Mouse (Mus musculus) T-helper 1 cell (primary cell): Measurements from ENCODE around the gene Map1b.

Experiments used
- in situ Hi-C: fragments of 300-600 bp; cut with MboI, MseI; formaldehyde crosslinking; loops from one replicate; pipeline ENCODE4 v1.15.1; 2025; ENCODE audit warnings: high pct_unique_total_duplicates

Map1b gene

DNA sequence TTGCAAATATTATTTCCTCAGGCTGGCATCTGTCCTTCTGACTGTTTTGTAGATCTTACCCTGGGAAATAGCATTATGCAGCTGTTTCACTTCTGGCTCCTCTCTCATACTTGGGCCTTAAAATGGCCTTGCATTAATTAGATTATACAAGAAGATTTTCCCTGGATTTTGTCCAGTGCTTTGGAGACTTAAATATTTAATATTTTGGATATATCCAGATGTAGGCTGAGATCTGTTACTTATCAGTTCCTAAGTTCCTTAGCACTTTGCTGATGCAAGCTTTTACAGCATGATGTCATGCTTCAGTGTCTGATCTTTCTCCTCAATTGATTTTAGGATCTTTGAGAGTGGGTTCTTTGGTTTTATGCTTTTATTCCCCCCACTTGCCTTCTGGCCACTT, 11.6 kb upstream of the Map1b start:
- in situ Hi-C loops = no loop called here

DNA sequence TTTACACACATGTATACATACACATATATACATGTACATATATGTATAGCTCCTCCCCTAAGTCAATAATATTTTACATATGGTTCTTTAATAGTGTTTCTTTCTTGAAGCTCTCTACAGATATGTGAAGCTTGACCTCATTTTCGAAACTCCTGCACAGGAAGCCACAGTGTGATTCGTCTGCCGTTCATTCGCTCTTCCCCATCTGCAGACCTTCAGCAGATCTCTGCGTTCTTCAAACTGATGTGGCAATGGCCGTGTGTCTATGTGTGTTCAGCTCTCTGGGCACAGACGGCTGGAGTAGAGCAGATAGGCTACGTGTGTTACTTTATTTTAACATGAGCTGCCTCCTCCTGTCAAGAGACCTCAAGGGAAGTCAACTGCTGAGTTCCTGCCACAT, 9.2 kb upstream of the Map1b start:
- in situ Hi-C loops = no loop called here

DNA sequence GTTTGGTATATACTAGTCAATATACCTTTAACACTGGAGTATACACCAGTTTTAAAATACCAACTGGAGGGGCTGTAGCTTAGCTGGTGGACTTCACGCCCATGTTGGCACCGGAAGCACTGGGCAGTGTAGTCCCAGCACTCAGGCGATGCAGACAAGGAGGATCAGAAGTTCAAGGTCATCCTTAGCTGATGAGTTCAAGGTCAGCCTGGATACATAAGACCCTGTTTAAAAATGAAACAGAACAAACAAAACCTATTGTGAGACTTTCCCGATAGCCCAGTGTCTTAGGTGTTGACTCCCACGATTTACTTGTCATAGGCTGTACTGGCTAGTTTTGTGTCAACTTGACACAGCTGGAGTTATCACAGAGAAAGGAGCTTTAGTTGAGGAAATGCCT, 1.5 kb upstream of the Map1b start:
- in situ Hi-C loops = no loop called here

DNA sequence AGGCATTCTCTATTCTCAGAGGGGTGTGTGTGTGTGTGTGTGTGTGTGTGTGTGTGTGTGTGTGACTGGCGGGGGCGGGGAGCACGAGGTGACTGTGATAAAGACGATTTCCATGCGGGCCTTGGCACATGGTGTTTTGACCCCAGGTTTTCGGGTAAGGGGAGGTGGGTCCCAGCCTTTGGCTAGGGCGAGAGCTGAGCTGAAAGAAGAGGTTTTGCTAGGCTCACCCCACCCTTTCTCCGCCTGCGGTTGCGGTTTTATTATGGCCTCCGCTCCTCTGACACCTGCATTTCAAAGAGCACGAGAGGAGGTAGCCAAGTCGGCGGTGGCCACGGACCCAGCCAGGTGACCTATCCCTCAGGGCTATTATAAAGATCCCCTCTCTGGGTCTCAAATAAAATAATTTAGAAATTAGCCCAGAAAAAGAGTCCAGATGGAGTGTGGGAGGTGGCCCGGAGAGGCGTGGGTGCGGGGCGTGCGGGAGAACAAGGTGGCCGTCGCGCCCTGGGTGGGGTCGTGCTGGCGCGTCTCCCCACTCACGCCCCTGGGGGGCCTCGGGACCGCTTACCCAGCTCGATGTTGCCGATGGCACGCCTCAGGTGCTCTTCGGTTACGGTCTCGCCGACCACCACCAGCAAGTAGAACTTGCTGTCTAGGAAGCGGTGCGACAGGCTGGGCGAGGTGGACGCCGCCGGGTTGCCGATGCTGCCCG, 448 bp downstream of the Map1b start:
- in situ Hi-C loops = no loop called here

DNA sequence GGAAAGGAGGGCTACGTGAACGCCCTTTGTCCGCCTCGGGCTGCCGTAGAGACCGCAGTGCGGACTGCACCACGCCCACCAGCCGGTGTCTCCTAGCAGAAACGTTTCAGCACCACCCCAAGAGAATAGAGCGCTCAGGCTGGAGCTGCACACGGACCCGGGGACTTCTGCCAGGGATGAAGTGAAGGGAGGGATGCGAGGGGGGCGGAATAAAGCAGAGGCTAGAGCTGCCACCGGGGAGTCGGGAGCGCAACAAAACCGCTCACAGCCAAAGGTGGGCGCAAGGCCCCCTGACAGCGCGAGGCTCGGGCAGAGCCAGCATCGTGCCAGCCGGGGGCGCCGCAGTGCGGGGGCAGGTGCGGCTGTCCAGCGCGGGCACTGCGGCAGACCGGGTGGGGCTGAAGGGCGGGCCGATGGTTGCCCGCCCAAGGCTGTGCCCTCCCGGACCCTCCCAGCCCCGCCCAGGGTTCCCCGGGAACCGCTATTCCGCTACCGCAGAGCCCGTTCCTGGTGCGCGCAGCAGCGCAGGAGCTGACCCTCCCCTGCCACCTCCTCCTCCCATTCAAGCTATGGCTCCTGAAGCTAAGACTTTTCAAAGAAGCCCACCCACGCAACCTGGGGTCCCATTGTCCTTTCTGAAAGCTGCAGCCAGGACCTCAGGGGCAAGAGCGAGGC, 1.3 kb downstream of the Map1b start:
- in situ Hi-C loops = no loop called here

DNA sequence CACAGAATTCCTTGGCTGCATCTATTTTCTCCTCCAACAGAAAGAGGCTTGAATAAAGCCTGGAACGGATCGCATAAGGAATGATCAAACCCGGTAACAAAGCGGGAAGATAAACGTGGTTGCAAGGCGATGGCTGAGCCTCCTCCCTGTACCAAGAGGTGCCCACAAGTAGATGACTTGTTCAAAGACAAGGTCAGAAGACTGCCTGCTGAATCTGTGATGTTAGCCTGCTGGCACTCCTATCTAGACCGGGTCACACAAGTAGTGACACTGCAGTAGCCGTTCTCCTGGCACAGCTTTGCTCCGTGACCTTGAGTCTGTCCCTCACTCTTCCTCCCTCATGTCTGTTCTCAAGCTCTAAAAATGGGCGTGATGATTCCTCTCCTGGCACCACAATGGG, 2.4 kb downstream of the Map1b start:
- in situ Hi-C loops = no loop called here

DNA sequence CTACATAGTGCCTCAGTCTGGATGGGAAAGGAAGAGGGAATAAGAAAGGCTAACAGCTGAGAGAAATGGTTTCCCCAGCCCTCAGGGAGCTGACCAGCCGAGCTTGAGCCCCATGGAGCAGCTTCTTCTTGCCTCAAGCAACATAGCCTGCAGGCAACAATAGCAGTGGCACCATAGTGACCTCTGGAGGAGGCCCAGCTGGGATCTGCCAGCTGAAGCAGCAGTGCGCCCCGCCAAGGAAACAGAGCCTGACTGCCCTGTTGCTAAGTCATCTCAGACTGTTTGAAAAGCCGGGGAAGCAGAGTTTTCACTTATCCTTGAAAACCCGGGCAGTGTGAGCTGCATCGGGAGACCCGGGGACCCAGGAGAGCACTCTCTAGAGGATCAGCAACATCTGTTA, 3.2 kb downstream of the Map1b start:
- in situ Hi-C loops = no loop called here

DNA sequence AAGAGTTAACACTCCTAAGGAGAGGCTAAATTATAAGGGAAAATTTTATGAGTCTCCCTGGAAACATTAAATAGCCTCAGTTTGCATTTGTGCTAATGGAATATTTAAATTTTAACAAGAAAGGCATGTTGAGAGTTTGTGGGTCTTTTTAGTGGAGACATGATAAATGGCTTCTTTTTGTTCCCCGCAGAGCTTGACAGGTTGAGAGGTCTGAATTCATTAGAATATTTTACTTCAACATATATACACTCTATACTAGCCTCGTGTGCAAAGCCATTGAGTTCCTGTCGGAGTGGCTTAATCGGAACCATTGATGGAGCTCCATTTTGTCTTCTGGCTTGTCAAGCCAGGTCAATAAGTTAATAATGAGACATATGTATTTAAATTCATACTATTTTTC, 6.4 kb downstream of the Map1b start:
- in situ Hi-C loops = no loop called here

DNA sequence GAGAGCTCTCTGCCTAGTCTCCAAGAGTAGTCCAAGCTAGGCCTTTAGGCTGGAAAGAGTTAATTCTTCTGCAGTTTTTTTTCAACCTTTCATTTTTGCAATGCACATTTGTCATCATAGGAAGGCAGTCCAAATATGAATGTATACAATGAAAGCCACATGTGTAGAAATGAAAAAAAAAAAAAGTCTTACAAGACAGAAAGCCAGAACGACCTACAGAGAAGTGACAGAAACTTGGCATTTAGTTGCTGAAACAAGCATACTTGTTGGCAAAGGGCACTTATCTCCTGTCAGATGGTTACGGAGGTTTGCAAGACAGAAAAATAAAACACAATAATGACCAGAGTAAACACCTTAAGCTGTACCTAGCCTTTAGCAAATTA, 9.8 kb downstream of the Map1b start:
- in situ Hi-C loops = no loop called here

DNA sequence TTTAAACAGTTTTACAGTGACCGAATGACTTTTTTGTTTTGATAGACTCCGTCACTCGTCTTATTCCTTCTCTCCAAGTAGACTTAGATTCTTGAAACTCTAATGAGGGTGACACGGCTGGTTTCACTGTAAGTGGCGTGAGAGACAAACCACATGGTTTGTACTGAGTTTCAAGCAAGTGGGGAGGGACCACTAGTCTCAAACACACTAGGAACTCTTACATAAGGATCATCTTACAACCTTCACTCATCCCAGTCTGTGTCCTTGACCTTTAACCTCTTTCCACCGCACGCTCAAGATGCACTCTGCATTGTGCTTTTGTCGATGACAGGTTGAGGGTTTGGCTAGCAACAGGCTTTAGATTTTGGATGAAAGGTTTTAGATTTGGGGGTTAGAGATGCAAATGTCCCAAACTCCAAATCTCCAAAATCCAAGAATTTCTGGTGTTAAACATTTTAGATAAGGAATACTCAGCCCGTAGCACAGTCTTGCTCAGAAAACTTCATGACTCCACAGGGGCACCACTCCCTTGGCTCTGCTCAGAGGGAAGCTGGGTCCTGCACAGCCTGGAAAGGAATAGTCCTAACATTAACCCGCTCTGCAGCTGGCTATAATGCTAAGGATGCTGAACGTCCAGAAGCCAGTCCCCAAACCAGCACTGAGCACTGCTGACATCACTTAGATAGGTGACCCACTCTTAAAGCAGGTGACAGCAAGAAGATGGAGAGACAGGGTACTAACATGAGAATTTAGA, 10.3 kb downstream of the Map1b start:
- in situ Hi-C loops = no loop called here

DNA sequence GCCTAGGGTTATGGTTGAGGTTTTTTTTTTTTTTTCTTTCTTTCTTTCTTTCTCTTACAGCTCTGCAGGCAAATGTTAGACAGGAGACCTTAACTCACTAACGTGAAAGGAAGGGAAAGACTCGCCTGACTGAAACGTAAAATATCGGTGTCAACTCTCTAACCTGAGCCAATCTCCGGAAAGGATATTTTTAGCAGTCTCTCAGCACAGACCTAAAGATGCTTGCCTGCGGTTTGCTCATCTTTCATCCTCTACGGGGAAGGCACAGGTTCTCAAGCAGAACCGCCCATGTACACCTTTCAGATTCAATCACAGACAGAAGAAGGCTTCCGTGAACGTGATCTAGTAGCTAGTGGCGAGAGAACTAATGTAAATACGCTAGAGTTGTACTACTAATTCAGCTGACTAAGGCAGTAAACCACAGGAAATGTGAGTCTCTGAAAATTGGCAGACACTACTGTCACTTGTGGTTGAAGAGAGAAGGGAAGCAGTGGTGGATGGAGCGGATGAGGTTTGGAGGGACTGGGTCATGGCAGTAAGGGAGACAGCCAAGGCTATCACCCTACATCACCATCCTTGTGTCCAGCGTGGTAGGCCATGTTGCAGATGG, 12.9 kb downstream of the Map1b start:
- in situ Hi-C loops = no loop called here

DNA sequence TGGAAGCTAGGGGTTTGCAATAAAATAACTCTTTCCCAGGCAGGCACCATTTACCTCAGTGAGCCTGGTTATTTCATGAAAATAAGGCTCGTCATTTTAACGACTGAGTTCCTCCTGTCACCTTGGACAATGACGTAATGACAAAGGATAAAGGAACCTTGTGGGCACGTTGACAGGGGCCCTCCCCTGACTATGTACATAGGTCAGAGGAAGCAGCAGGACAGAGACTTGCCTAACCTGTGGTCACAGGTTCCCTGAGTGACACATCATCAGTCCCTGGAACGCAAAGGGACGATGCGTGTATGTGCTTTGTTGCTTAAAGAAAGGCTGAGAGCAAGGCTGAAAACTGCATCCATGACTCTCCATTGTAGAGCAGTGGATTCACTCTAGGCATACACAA, 13.4 kb downstream of the Map1b start:
- in situ Hi-C loops = no loop called here

DNA sequence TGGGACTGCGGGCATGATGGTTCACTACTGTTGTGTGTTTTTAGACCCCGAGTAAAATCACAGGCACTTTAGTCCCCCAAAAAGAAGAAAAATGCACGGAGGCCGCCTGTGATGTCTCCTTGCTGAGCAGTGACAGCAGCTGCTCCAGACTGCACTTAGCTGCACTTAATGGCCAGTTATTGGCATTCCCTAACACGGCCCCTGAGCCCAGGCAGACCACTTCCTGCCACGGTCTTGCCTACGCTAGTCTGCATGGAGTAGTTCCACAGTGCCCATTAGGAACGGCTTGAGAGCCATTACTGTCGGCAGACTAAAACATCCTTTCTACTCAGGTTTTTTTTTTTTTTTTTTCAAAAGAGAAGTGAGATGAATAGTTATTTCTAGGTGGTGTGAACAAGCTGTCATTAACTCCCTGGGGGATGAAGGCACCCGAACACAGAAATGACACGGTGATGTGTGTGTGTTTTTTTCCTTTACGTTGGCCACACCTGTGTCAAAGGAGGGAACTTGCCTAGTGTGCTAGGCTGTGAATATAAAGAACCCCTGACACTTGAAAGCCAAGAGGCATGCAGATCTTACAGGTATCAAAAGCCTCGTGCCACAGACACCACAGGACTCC, 14.1 kb downstream of the Map1b start:
- in situ Hi-C loops = no loop called here

DNA sequence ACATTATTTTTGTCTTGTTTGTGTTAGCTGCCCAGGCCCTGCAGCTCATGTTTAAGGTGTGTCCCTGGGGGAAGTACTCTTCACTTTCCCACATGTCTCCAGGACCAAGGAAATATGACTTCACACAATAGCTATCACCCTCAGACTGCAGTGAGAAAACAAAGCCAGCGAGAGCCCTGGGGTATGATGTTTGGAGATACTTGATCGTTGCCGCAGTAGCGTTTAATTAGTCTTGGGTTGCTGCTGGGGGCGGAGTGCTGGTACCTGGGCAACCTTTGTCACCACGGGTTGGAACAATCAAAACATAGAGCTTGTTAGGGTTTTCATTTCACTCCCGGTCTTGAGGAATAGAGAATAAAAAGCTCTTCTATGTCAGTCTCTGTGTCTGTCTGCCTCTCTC, 14.9 kb downstream of the Map1b start:
- in situ Hi-C loops = no loop called here

DNA sequence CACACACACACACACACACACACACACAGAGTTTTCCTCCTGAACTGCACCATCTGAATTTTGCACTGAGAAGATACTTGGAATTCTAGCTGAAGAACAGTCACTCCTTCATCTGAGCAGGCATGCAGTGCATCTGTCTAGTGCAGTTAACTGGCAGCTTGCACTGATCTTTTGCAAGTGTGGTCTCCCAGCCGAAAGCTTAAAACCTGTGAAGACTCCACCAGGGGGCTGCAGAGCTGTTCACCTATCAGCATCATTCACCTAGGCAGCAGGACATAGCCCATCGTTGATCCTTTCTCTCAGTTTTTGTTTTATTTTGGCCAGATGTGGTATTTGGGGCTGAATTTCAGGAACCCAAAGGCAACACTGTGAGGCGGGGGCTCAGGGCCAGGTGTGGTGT, 15.7 kb downstream of the Map1b start:
- in situ Hi-C loops = no loop called here

DNA sequence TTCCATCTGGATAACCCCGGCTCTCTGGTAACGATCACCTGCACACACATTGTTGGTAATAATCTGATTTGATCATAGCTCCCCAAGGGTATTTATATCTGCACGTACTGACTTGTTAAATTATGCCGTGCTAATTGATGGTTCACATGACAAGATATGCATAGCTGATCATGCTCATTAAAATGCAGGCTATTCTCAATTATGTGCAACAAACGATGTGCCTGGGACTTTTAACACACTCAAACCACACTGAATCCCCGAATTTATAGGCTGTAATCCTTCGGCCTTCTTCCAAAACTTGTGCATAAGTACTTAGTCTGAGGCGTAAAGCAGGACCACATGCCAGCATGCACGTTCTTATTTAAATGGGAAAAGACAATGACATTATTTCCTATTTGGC, 16.6 kb downstream of the Map1b start:
- in situ Hi-C loops = no loop called here

DNA sequence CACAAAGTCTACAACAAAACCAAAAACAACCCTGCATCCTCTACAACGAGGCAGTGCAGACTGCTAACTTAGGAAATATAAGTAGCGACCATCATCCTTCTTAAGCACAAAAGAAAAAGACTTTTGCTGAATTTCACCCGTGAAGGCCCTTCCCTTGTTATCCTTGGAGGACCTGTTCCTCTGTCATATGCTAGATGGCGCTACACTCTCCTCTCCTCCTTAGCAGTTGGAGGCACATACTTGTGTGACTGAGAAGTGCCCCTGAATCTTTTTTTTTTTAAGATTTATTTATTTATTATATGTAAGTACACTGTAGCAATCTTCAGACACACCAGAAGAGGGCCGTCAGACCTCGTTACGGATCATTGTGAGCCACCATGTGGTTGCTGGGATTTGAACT, 20.2 kb downstream of the Map1b start:
- in situ Hi-C loops = no loop called here

DNA sequence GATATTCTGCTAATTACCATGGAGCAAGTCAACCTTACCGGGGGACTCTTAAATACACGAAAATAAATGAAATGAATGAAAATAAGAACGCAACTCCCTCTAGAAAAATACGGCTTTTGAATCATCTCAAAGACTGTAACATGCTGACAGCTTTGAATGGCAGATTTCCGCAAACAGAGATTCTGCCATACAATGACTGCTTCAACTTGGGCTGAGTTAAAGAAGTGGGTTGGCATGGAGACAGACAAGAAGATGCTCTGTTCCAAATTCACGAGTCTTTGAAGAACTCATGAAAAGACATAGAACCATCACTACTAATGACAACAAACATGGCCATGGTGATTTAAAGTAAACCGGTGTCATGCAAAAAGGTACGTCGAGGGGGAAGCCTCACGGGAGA, 21.9 kb downstream of the Map1b start:
- in situ Hi-C loops = no loop called here

DNA sequence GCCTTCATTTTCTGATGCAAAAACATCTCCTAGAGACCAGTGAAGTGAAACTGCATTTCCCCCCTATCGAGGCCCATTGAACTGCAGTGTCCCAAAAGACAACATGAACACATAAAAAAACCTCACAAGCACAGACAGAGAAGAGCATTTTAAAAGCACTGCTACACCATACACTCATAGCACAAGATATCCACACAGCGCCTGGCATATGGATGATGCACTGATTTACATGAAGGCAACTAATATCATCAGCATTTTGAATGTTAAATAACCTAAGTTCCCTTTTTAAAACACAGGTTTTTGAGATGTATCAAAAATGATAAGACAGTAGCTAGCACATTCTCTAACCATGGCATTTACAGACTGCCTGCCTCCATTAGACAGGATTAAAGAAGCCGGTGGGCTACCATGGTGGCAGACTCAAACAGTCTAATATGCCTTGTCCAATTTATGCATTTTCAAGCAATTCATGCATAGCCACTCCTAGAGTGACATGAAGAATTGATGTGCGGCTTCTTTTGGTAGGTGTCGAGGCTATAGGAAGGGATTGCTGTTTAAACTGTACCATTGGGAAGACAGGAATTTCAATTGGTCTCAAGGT, 22.9 kb downstream of the Map1b start:
- in situ Hi-C loops = no loop called here

DNA sequence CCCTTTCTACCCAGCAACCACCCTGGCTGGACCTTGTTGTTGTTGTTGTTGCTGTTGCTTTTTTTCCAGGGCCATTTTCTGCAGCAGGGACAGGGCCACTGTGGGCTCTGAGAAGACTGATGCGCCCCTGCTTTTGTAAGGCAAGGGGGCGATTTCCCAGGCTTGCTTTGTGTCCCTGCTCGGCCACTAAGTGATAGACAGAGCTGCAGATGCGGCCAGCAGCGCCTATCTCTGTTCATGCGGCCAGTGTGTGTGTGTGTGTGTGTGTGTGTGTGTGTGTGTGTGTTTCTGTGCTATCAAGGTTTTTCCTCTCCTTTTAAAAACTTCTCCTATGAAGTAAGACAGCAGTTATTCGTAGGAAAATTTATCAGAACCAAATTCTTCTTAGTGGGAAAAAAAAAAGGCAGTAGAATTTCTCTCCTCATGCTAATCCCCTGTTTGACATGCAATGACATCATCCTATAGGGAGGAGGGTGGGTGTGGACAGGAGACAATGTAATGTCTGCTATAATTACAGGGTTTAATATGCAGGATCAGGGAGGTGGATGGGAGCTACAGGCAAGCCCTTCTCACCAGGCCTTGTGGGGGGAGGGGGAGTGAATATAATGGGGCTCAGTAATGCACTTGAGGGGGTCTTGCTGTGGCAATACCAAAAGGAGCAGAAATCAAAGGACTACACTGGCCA, 23.6 kb downstream of the Map1b start:
- in situ Hi-C loops = no loop called here

DNA sequence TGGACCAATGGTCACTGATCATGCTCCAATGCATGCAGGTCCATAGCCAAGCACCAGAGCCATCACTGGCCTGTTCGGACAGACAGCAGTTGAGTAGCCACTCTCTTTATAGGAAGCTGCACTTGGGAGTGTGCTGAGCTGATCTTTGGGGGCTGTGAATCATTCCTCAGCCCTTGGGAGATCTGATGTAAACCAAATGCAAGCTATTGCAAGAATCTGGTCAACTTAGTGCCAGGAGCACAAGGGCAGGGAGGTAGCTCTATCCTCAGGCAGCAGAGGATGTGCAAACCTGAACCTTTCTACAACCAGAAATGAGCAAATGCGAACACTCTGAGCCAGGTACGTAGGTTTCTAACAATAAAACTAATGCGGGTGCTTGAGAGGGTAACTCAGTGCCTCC, 26.3 kb downstream of the Map1b start:
- in situ Hi-C loops = no loop called here
